In genomic region chr19:36350870-36351269, GRCm38 (mm10) we compare ENCODE assay signal across 30 mouse cellular contexts.
"Had no signal": no experiment of that assay in that cellular context is flagged by ENCODE, and none has a peak within 500 bp of the region (broad histone marks: within the 10 kb centered on the region; RNA-seq: fewer than 3 reads in every experiment).

No protein-coding gene starts in this region.

- H3K36me3 ChIP-seq: limb, embryonic 10.5 days; limb, embryonic 12.5 days; limb, embryonic 13.5 days; limb, embryonic 15.5 days; liver, embryonic 12.5 days; liver, embryonic 13.5 days; liver, embryonic 15.5 days; lung, embryonic 15.5 days; midbrain, embryonic 10.5 days; midbrain, embryonic 12.5 days; midbrain, embryonic 13.5 days; midbrain, embryonic 15.5 days; neural tube, embryonic 12.5 days had no signal

- H3K27ac ChIP-seq: limb, embryonic 10.5 days; limb, embryonic 12.5 days; limb, embryonic 13.5 days; limb, embryonic 15.5 days; liver, embryonic 12.5 days; liver, embryonic 13.5 days; liver, embryonic 14.5 days; liver, embryonic 15.5 days; lung, embryonic 15.5 days; macrophage; midbrain, embryonic 10.5 days; midbrain, embryonic 12.5 days; midbrain, embryonic 13.5 days; midbrain, embryonic 15.5 days; neural tube, embryonic 12.5 days had no signal

- H3K9ac ChIP-seq: limb, embryonic 12.5 days; limb, embryonic 13.5 days; limb, embryonic 15.5 days; liver, embryonic 12.5 days; liver, embryonic 13.5 days; liver, embryonic 14.5 days; liver, embryonic 15.5 days; liver, postnatal 0 days; lung, embryonic 14.5 days; lung, embryonic 15.5 days; midbrain, embryonic 12.5 days; midbrain, embryonic 13.5 days; midbrain, embryonic 15.5 days; neural tube, embryonic 12.5 days had no signal

- H3K4me3 ChIP-seq: limb, embryonic 10.5 days; limb, embryonic 12.5 days; limb, embryonic 13.5 days; limb, embryonic 15.5 days; liver, embryonic 12.5 days; liver, embryonic 13.5 days; liver, embryonic 15.5 days; lung, embryonic 15.5 days; megakaryocyte, embryonic 14.5 days; midbrain, embryonic 10.5 days; midbrain, embryonic 12.5 days; midbrain, embryonic 15.5 days; myocyte; neural tube, embryonic 12.5 days had no signal

- H3K9me3 ChIP-seq: limb, embryonic 10.5 days; limb, embryonic 12.5 days; limb, embryonic 13.5 days; limb, embryonic 15.5 days; liver, embryonic 12.5 days; liver, embryonic 13.5 days; liver, embryonic 15.5 days; lung, embryonic 15.5 days; midbrain, embryonic 10.5 days; midbrain, embryonic 12.5 days; midbrain, embryonic 13.5 days; midbrain, embryonic 15.5 days; neural tube, embryonic 12.5 days had no signal

- ATAC-seq: liver, embryonic 12.5 days; liver, postnatal 0 days; lung, postnatal 0 days; midbrain, embryonic 13.5 days; midbrain, embryonic 15.5 days; midbrain, embryonic 16.5 days had no signal

- H3K4me2 ChIP-seq: limb, embryonic 12.5 days; limb, embryonic 13.5 days; limb, embryonic 15.5 days; liver, embryonic 11.5 days; liver, embryonic 12.5 days; liver, embryonic 13.5 days; liver, embryonic 15.5 days; lung, embryonic 14.5 days; lung, embryonic 15.5 days; midbrain, embryonic 11.5 days; midbrain, embryonic 12.5 days; midbrain, embryonic 13.5 days; midbrain, embryonic 15.5 days; neural tube, embryonic 12.5 days had no signal

- DNase-seq: liver; liver, embryonic 13.5 days; liver, postnatal 0 days; lung, adult 18-20 months; lung, adult 2 months; lung, postnatal 10 days; lung, postnatal 14 days; lung, postnatal 4 days; midbrain, embryonic 14.5 days had no signal
